Mouse (Mus musculus): ENCODE results near the gene Ctdspl.

DNA sequence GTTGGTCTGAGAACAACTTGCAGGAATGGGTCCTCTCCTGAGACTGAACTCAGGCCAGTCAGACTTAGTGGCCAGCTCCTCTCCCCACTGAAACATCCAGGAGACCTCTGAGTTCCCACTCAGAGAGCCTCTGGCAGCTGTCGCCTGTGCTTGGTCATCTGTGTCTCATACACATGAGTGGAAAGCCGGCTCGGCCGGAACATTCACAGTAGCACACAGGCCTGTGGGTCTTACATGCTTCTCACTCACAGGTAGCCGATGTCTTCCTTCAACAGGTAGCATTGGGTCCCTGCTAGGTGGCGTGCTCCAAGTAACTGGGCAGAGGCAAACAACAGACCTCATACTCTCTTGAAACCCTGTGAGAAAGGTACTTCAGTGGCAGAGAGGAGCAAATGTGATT is 35.2 kb upstream of the Ctdspl start:
- TF ChIP-seq CTCF (IDR thresholded peaks at IDR 0.05; ENCODE audit: borderline replicate concordance, control insufficient read depth, extremely low read depth, insufficient read depth, low read length, poor library complexity), result no peak
- TF ChIP-seq POLR2A (IDR thresholded peaks at IDR 0.05; ENCODE audit: control insufficient read depth, extremely low read depth, insufficient read depth, low read length, poor library complexity), result no peak
